Mouse (Mus musculus): Measurements from ENCODE around the gene Ctsg. TPM values are rescaled to one million over a fixed set of nuclear protein-coding genes. Genes with fewer than 3 reads are reported as not detected.
"Not testable (repeated sequence)": the region's sequence is repeated elsewhere in the genome, so short reads cannot be mapped to it uniquely, and the experiment has no call there.

Gene Ctsg
- polyA plus RNA-seq, 1 experiment from 2014 or later, result not detected

DNA sequence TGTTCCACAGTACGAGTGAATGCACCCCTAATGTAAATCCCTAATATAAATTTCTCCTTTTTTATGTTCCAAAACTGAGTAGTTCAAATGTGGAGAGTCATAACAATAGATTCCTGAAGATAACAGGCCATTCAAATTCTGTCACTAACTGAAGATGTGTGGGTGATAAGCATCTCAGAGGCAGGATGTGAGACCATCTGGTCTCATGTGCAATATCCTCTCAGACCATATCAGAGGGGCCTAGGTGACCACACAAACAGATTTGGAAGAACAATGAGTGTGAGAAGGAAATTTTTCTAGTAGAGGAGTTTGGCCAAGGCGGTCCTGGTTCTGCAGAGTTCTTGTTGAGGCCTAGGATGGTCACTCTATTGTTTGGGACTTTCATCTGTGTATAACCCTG, 9.0 kb downstream of the Ctsg start:
- H3K4me1 ChIP-seq, result no peaks in the 10 kb centered on the region
- ATAC-seq (replicated peaks), result no peak
- H3K9me3 ChIP-seq, result no peaks in the 10 kb centered on the region
- H3K27ac ChIP-seq (replicated peaks), result no peak overlapping the region
- H3K27me3 ChIP-seq, result no peaks in the 10 kb centered on the region
- H3K4me3 ChIP-seq, result no peak overlapping the region
- no peak overlapping the region for H3K4me2 ChIP-seq (replicated peaks)
- WGBS, result 81% methylated on average over 2 of the region's 2 CpGs
- no peaks in the 10 kb centered on the region for H3K36me3 ChIP-seq
- no peak overlapping the region for H3K9ac ChIP-seq (replicated peaks)

DNA sequence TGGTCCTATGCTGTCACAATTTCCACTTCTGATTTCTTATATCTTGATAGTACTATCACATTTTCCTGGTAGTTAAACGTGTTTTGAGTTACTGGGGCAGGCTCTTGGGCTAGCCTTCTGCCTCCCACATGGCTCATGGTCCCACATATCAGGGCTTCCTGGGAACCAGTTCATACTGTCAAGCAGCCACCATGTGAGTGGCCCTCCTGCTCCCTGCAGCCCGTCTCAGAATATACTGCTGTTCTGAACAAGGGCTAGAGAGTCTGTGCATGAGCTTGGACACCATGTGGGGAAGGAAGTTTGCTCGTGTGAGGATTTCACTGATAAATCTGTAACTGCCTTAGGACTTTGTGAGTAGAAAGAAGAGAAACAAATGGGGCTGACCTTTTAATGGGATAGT, 15.7 kb downstream of the Ctsg start:
- no peaks in the 10 kb centered on the region for H3K4me1 ChIP-seq
- no peak overlapping the region for H3K4me2 ChIP-seq (replicated peaks)
- H3K9ac ChIP-seq (replicated peaks), result no peak overlapping the region
- H3K4me3 ChIP-seq, result no peak overlapping the region
- H3K9me3 ChIP-seq, result no peaks in the 10 kb centered on the region
- WGBS, result 75% methylated on average over 3 of the region's 3 CpGs
- ATAC-seq (replicated peaks), result no peak
- H3K36me3 ChIP-seq, result no peaks in the 10 kb centered on the region
- H3K27me3 ChIP-seq, result no peaks in the 10 kb centered on the region
- H3K27ac ChIP-seq (replicated peaks), result no peak overlapping the region

GRCm38 (mm10) chr14:56085167-56085566, 17.2 kb downstream of the Ctsg start, which contains the start of gene Mcpt8:
Mcpt8 (minus strand) TSS chr14:56085273.
- Histone ChIP-seq H3K9me3 (no peaks in the 10 kb centered on the region), H3K4me2 (replicated peaks) (no peak within 1 kb of the TSS), H3K4me1 (no peaks in the 10 kb centered on the region), H3K27ac (replicated peaks) (no peak within 1 kb of the TSS), H3K27me3 (no peaks in the 10 kb centered on the region), H3K4me3 (no peak within 1 kb of the TSS), H3K9ac (replicated peaks) (no peak within 1 kb of the TSS), H3K36me3 (no peaks in the 10 kb centered on the region)
- WGBS, result 98% methylated on average over 2 of the region's 2 CpGs
- no peak for ATAC-seq (replicated peaks)

GRCm38 (mm10) chr14:56082016-56082415, 20.4 kb downstream of the Ctsg start:
- ATAC-seq (replicated peaks), result no peak
- Histone ChIP-seq H3K9me3 (no peaks in the 10 kb centered on the region), H3K9ac (replicated peaks) (no peak overlapping the region), H3K4me2 (replicated peaks) (no peak overlapping the region), H3K27ac (replicated peaks) (no peak overlapping the region), H3K4me3 (no peak overlapping the region), H3K36me3 (no peaks in the 10 kb centered on the region), H3K4me1 (no peaks in the 10 kb centered on the region), H3K27me3 (no peaks in the 10 kb centered on the region)
- 61% methylated on average over 4 of the region's 4 CpGs for WGBS

DNA sequence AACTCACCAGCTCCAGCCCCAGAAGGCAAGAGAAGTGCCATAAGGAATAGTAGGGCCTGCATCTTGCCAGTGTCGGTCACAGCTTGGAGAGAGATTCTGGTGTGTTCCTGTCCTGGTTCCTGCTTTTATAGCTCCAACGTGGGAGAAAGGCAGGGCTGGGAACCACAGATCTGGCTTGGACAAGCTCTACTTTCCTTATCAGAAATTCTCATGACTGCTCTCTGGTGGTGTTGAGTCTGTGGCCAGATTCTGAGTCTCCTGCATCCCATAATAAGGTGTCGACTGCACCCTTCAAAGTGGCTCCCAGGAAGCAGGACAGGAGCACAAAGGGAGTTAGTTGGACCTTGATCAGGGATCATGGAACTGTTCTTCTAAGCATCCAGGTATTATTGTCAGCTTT, 40.2 kb downstream of the Ctsg start, which contains the start of gene Mcpt4:
Mcpt4 (minus strand) TSS at position 101 of the 400 bp plus-strand sequence.
- H3K4me1 ChIP-seq; H3K9me3 ChIP-seq; H3K4me3 ChIP-seq; H3K9ac ChIP-seq (replicated peaks); H3K27me3 ChIP-seq; H3K4me2 ChIP-seq (replicated peaks); ATAC-seq (replicated peaks); H3K36me3 ChIP-seq; H3K27ac ChIP-seq (replicated peaks): not testable (repeated sequence)
- WGBS, result 75% methylated on average over 3 of the region's 3 CpGs

DNA sequence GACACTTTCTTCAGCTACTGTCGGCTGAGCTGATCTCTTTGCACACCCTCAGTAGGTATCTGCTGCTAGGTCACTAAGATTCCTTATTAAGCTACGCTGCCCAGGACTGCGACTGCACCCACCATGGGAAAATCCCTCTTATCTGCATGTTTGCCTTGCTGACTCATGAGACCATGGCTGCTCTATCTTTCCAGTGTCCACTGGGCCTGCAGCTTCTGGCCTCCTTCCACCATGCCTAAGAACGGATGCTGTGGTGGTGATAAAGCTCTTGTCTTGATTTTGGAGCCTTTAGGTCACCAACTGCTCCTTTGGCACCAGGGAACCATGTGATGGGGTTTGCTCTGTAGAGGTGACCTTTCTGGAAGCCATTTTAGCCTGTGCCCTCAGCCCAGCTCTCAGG, 44.7 kb downstream of the Ctsg start:
- no peak overlapping the region for H3K4me3 ChIP-seq
- H3K4me1 ChIP-seq, result no peaks in the 10 kb centered on the region
- ATAC-seq (replicated peaks), result no peak
- 94% methylated on average over 4 of the region's 4 CpGs for WGBS
- H3K4me2 ChIP-seq (replicated peaks), result no peak overlapping the region
- H3K27ac ChIP-seq (replicated peaks), result no peak overlapping the region
- H3K36me3 ChIP-seq, result no peaks in the 10 kb centered on the region
- H3K27me3 ChIP-seq, result no peaks in the 10 kb centered on the region
- no peak overlapping the region for H3K9ac ChIP-seq (replicated peaks)
- H3K9me3 ChIP-seq, result no peaks in the 10 kb centered on the region

GRCm38 (mm10) chr14:56055408-56055807, 47.0 kb downstream of the Ctsg start:
- no peaks in the 10 kb centered on the region for H3K27me3 ChIP-seq
- no peak overlapping the region for H3K27ac ChIP-seq (replicated peaks)
- no peak overlapping the region for H3K4me3 ChIP-seq
- no peaks in the 10 kb centered on the region for H3K4me1 ChIP-seq
- 89% methylated on average over 3 of the region's 3 CpGs for WGBS
- H3K9me3 ChIP-seq, result no peaks in the 10 kb centered on the region
- no peak for ATAC-seq (replicated peaks)
- H3K36me3 ChIP-seq, result no peaks in the 10 kb centered on the region
- H3K9ac ChIP-seq (replicated peaks), result no peak overlapping the region
- no peak overlapping the region for H3K4me2 ChIP-seq (replicated peaks)

Small RNAs within 50 kb of the gene (microRNA-seq; reads per million reads assigned to microRNA genes)
- gene Mir6949, result not detected

Other genes with a start within 250 kb of the Ctsg start
- 10.5 and 10.7 TPM in 2 replicates for gene Nynrin, start 248.6 kb downstream of the Ctsg start, polyA plus RNA-seq (2015; fragmentation: Nextera tagmentation; extraction: Ambion mirVana)
- gene Cbln3, start 218.2 kb downstream of the Ctsg start, polyA plus RNA-seq (2015; fragmentation: Nextera tagmentation; extraction: Ambion mirVana), result 0.29 and 0.32 TPM in 2 replicates
- 10.1 and 10.4 TPM in 2 replicates for gene Khnyn, start 217.6 kb downstream of the Ctsg start, polyA plus RNA-seq (2015; fragmentation: Nextera tagmentation; extraction: Ambion mirVana)
- gene Sdr39u1, start 202.3 kb downstream of the Ctsg start, polyA plus RNA-seq (2015; fragmentation: Nextera tagmentation; extraction: Ambion mirVana), result 106 and 112 TPM in 2 replicates
- not detected in 2 replicates for gene Cma1, start 157.9 kb downstream of the Ctsg start, polyA plus RNA-seq (2015; fragmentation: Nextera tagmentation; extraction: Ambion mirVana)
- gene Cma2, start 151.6 kb downstream of the Ctsg start, polyA plus RNA-seq (2015; fragmentation: Nextera tagmentation; extraction: Ambion mirVana), result not detected in 2 replicates
- not detected in 2 replicates for gene Mcpt1, start 84.6 kb downstream of the Ctsg start, polyA plus RNA-seq (2015; fragmentation: Nextera tagmentation; extraction: Ambion mirVana)
- not detected in 2 replicates for gene Mcpt9, start 72.1 kb downstream of the Ctsg start, polyA plus RNA-seq (2015; fragmentation: Nextera tagmentation; extraction: Ambion mirVana)
- gene Mcpt2, start 60.5 kb downstream of the Ctsg start, polyA plus RNA-seq (2015; fragmentation: Nextera tagmentation; extraction: Ambion mirVana), result not detected in 2 replicates
- not detected in 2 replicates for gene Mcpt4, start 40.3 kb downstream of the Ctsg start, polyA plus RNA-seq (2015; fragmentation: Nextera tagmentation; extraction: Ambion mirVana)
- gene Mcpt8, start 17.3 kb downstream of the Ctsg start, polyA plus RNA-seq (2015; fragmentation: Nextera tagmentation; extraction: Ambion mirVana), result 0.18 and 0.23 TPM in 2 replicates
- not detected in 2 replicates for gene Gzme, start 18.1 kb upstream of the Ctsg start, polyA plus RNA-seq (2015; fragmentation: Nextera tagmentation; extraction: Ambion mirVana)
- not detected in 2 replicates for gene Gzmd, start 30.0 kb upstream of the Ctsg start, polyA plus RNA-seq (2015; fragmentation: Nextera tagmentation; extraction: Ambion mirVana)
- gene Gzmg, start 57.0 kb upstream of the Ctsg start, polyA plus RNA-seq (2015; fragmentation: Nextera tagmentation; extraction: Ambion mirVana), result not detected in 2 replicates
- gene Gzmn, start 72.0 kb upstream of the Ctsg start, polyA plus RNA-seq (2015; fragmentation: Nextera tagmentation; extraction: Ambion mirVana), result not detected in 2 replicates
- gene Gzmf, start 108.8 kb upstream of the Ctsg start, polyA plus RNA-seq (2015; fragmentation: Nextera tagmentation; extraction: Ambion mirVana), result not detected in 2 replicates
- gene Gzmc, start 132.1 kb upstream of the Ctsg start, polyA plus RNA-seq (2015; fragmentation: Nextera tagmentation; extraction: Ambion mirVana), result not detected in 2 replicates
- not detected in 2 replicates for gene Gzmb, start 159.7 kb upstream of the Ctsg start, polyA plus RNA-seq (2015; fragmentation: Nextera tagmentation; extraction: Ambion mirVana)

All from forebrain, embryonic 15.5 days (tissue).